Mouse (Mus musculus) NIH3T3 (cell line): ENCODE results near the gene Gcn1l1.

Experiments used
- DNase-seq: peaks from one replicate; pipeline ENCODE4 v3.0.0-alpha.2; 2012; ENCODE audit warnings: low read depth

The Gcn1l1 gene

DNA sequence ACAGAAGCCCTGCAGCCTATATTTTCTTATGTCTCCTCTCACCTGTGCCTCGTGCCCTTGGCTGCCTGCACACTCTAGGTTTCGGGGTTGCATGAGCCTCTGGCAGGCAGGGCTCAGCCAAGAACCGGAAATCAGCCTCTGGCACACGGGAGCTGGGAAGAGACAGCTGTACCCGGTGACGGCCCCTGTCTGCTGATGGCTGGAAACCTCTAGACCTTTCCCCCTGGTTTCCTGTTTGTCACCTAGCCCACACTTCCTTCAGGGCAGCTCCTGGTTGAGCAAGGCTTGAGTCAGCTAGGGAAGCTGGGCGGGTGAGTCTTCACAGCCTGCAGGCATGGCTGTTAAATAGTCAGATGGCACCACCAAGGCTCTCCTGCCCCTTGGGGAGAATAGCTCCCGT is 30.2 kb upstream of the Gcn1l1 start:
- peak; percentile 72 for DNase-seq

- peak; percentile 53 for DNase-seq
Observed at GRCm38 (mm10) chr5:115535635-115536034, 29.4 kb upstream of the Gcn1l1 start.

- DNase-seq = no peak
Observed at GRCm38 (mm10) chr5:115538017-115538692, 26.9 kb upstream of the Gcn1l1 start.

DNA sequence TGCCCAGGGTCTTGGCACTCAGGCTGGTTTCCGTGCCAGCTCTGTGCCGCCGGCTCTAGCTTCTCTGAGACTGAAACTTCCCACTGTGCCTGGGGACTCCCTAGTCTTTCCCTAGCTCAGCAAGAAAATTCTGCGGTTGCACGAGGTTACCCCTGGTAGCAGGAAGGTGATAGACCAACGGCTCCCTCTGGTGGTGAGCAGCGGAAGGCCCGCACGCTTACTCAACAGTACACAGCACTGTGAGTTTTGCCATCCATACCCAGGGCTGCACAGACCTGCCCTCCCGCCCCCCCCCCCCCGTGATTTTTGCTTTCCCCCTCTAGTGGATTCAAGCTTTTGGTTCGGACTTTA is 26.4 kb upstream of the Gcn1l1 start:
- DNase-seq = peak; percentile 95

GRCm38 (mm10) chr5:115542635-115543384 is 22.2 kb upstream of the Gcn1l1 start:
- DNase-seq = no peak

DNA sequence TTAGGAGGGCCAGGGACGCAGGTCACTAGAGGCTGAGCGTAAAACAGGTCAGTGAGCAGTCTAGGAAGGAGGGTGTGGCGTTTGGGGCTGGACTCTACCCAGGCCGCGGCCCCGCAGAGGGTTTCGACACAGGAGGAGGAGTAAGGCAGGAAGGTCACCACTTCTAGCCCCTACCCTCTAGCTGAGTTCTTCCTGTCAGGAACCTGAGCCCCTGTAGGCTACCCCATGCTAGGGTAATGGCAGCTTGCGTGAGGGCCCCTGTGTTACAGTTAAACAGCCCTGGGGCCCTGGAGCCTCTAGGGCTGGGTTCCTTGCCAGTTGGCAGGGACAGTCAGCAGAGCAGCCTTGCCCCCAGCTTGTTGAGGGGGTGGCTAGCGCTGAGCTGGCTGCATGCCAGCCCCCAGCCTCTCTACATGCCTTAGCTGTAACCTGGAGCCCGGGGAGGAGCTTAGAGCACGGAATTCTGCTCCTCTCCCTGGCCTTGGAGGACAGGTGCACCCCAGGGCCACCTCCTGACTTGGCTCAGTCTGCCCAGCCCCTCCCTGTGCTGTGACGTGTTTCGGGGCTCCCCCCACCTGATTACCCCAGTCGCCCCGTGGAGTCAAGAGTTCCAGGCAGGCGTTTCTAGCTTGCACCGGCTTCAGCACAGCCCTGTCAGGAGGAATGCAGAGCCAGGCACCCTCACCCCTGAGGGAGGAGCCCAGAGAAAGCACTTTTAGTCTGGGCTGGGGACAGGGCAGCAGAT is 21.4 kb upstream of the Gcn1l1 start:
- peak; percentile 87 for DNase-seq

DNA sequence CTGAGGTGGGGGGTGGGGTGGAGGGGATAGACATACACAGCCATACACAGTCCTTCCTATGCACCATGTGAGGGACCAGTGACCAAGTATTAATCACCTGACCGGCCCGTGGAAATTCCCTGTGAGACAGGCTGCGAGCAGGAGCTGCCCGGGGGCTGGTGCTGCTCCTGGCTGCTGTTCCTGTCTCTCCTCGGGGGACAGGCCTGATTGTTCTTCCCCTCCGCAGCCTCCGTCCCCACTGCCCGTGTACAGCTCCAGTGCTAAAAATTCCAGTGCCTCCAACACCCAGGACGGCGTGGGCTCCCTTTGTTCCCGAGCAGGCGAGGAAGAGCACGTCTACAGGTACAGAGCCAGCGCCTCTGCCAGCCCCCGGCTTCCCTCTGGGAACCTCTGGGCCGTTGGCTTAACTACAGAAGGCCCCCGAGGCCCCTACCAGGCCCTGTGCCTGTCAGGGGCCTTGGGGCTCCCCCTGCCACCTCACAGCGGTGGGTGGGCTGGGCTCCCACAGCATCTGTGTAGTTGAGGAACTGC is 20.3 kb upstream of the Gcn1l1 start:
- no peak for DNase-seq

DNA sequence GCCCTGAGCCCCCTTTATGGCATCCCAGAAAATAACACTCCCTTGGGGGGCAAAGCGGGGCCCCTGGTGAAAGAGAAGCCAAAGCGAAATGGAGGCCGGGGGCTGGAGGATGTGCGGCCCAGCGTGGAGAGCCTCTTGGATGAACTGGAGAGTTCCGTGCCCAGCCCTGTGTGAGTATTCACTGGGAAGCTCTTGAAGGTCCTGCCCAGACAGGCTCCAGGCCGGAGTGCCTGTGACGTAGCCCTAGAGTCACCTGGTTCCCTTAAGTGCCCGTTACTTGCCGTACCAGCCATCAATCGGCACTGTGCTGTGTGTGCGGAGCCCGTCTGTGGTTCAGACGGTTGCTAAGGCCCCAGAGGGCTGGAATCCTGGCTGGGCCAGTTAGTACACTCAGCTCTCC is 19.4 kb upstream of the Gcn1l1 start:
- DNase-seq = no peak

DNA sequence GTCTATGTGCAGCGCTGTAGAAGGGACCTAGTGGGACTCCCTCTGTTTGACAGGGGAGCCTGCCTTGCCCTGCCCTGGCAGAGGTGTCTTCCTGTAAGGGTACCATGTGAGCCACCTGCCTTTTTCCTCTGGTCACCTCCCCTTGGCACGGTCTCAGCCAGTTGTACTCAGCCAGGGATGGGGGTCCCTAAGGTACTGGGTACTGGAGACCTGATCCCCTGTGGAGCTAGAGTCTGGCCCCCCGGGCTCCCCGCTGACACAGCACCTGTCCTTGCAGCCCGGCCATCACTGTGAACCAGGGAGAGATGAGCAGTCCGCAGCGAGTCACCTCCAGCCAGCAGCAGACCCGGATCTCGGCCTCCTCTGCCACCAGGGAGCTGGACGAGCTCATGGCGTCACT is 18.5 kb upstream of the Gcn1l1 start:
- DNase-seq = no peak

DNA sequence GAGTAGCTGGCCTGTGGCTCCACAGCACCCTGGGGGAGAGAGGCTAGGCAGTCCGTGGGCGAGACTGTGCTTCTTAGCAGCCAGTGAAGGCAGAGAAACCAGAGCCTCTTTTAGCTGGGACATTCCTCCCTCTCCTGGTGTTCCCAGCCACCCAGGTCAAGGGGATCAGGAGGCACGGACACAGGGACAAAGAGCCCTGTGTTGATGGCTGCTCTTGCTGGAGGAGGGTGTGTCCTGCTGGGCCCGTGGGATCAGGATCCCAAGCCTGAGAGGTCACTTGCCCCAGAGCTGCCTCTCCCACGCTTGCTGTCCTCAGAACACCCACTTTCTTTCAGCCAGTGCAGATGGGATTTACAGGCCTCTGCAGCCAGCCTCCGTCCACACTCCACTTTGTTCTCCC is 18.0 kb upstream of the Gcn1l1 start:
- DNase-seq = no peak

- no peak for DNase-seq
Observed at GRCm38 (mm10) chr5:115547421-115547820, 17.6 kb upstream of the Gcn1l1 start.

DNA sequence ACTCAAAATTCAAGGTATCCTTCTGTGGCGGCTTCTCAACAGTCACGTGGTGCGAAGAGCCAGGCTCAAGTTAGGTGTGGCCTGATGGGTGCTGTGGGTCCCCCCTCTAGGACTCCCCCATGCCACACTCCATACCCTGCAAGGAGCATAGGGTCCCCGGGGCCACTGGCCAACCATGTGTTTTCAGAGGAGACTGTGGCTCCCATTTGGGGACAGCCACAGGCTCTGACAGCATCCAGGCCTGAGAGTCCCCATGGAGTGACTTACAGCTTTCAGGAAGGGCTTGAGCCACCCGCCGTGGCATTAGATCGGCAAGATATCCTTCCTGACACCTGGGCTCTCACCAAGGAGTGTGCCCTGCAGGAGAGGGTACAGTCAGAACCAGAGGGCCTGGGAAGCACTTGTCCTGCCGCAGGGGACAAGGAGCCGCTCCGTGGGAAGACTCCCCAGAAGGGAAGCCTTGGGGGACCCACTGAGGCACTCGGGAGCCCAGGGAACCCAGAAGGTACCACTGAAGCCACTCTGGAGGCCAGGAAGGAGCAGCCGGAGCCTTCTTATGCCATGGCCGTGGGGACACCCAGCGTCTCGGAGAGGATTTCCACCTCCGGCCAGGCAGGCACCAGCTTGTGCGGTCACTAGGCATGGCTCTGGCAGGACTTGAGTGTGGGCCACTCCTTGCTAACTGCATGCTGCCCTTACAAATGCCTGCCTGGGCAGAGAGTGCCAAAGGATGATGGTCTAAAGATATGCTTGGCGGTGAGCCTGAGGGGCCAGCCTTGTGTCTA is 16.4 kb upstream of the Gcn1l1 start:
- no peak for DNase-seq

DNA sequence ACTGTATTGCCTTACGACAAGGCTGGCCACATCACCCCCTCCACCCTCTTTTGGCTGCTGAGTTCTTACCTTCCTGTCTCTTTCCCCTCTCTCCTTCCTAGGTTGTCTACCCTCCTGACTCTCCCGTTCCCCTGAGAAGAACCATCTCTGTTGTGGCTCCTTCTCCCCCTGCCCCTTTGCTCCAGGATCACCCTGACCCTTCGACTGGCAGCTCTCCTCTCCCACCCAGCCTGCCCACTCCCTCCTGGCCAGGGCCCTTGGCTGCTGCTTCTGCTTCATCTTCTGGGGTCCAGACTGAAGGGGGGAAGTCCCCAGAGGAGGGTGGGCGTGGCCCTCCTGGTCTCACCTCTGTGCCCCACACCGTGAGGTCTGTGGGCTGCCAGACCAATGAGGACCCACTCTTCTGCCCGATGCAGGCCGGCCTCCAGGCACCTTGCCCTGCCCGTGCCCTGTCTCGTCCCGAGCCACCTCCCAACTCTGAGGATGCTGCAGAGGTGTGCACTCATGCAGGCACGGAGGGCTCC is 14.5 kb upstream of the Gcn1l1 start:
- no peak for DNase-seq

- no peak for DNase-seq
Observed at GRCm38 (mm10) chr5:115551386-115551785, 13.7 kb upstream of the Gcn1l1 start.

DNA sequence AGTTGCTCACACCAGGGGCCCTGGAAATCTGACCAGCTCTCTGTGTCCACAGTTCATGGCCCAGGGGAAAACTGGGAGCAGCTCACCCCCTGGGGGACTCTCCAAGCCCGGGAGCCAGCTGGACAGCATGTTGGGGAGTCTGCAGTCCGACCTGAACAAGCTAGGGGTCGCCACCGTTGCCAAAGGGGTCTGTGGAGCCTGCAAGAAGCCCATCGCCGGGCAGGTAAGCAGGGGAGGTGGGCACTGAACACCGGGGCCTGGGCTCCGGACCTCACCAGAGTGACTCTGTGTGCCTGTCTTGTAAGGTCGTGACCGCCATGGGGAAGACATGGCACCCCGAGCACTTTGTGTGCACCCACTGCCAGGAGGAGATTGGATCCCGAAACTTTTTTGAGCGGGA is 13.3 kb upstream of the Gcn1l1 start:
- no peak for DNase-seq

- no peak for DNase-seq
Observed at GRCm38 (mm10) chr5:115553801-115554420, 11.1 kb upstream of the Gcn1l1 start.

GRCm38 (mm10) chr5:115554536-115555291 is 10.3 kb upstream of the Gcn1l1 start:
- no peak for DNase-seq

DNA sequence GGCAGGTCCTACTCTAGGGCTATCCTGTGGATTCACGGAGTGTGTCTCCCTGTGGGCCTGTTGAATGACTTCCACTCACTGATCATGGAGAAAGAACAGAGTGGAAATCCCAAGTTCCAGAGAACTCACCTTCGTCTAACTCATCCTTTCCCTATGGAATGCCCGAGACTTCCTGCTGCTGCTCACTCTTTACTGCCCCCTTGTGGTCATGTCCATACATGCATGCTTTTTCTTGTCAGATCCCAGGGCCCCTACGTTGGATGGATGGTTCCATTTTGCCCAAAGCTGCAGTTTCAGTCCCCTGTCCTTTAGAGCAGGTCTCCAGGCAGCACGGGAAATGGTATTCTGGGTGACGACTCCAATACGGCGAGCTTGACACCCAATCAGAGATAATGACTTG is 8.8 kb upstream of the Gcn1l1 start:
- DNase-seq = peak; percentile 89

DNA sequence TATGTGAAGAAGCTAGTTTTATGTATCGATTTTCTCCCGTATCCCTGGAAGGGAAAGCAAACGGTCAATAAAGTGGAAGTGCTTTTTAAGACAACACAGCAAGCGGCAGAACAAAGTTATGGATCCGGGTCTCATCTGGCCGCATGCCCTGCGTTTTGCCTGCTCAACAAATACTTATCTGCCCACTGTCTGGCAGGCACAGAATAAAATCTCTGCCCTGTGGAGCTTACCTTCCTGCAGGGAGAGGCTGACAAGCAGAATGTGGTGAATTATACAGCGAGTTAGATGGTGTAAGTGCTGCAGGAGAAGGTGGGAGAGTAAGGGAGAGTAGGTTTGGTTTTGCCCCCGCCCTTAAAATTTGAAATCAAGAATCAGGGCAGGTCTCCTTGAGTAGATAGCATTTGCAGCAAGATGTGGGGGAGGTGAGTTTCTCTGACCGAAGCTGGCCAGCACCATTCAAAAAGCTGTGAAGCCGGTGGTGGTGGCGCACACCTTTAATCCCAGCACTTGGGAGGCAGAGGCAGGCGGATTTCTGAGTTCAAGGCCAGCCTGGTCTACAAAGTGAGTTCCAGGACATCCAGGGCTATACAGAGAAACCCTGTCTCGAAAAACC is 6.8 kb upstream of the Gcn1l1 start:
- no peak for DNase-seq
